Mouse (Mus musculus): ENCODE results near the gene Bcas3. TPM values are rescaled to one million over a fixed set of nuclear protein-coding genes. Genes with fewer than 3 reads are reported as not detected.

Gene Bcas3
- polyA plus RNA-seq, 2 experiments = 22.2 to 28.2 TPM

GRCm38 (mm10) chr11:85540989-85541388 lies 188.0 kb downstream of the Bcas3 start:
- no peak for DNase-seq (ENCODE audit: low spot score)
- H3K27me3 ChIP-seq (ENCODE audit: control insufficient read depth, insufficient read depth, low read length) = no peaks in the 10 kb centered on the region
- 76% methylated on average over 4 of the region's 4 CpGs for WGBS
- no peak overlapping the region for H3K4me3 ChIP-seq (replicated peaks; ENCODE audit: low read length)
- no peaks in the 10 kb centered on the region for H3K36me3 ChIP-seq (ENCODE audit: control insufficient read depth, insufficient read depth, low read length)
- no peak overlapping the region for H3K4me2 ChIP-seq (replicated peaks; ENCODE audit: low read depth, low read length, severe bottlenecking)
- H3K9ac ChIP-seq (ENCODE audit: low read depth, low read length, severe bottlenecking) = no peak overlapping the region
- H3K9me3 ChIP-seq (ENCODE audit: control insufficient read depth, low read length) = no peaks in the 10 kb centered on the region
- no peak for ATAC-seq (ENCODE audit: low FRiP score, low read depth)
- no peak for TF ChIP-seq POLR2A (IDR thresholded peaks at IDR 0.05; ENCODE audit: borderline replicate concordance, extremely low read depth, insufficient read depth, insufficient read length)
- no peak overlapping the region for H3K27ac ChIP-seq (replicated peaks; ENCODE audit: low read depth, low read length)
- no peaks in the 10 kb centered on the region for H3K4me1 ChIP-seq (ENCODE audit: control insufficient read depth, insufficient read depth, low read length)

- Histone ChIP-seq H3K4me1 (ENCODE audit: control insufficient read depth, insufficient read depth, low read length) (no peaks in the 10 kb centered on the region), H3K9ac (ENCODE audit: low read depth, low read length, severe bottlenecking) (no peak overlapping the region), H3K36me3 (ENCODE audit: control insufficient read depth, insufficient read depth, low read length) (no peaks in the 10 kb centered on the region), H3K4me2 (replicated peaks; ENCODE audit: low read depth, low read length, severe bottlenecking) (no peak overlapping the region), H3K27me3 (ENCODE audit: control insufficient read depth, insufficient read depth, low read length) (no peaks in the 10 kb centered on the region), H3K27ac (replicated peaks; ENCODE audit: low read depth, low read length) (no peak overlapping the region), H3K4me3 (replicated peaks; ENCODE audit: low read length) (no peak overlapping the region), H3K9me3 (ENCODE audit: control insufficient read depth, low read length) (no peaks in the 10 kb centered on the region)
- WGBS = 76% methylated on average over 4 of the region's 4 CpGs
- DNase-seq (ENCODE audit: low spot score) = no peak
- no peak for ATAC-seq (ENCODE audit: low FRiP score, low read depth)
- no peak for TF ChIP-seq POLR2A (IDR thresholded peaks at IDR 0.05; ENCODE audit: borderline replicate concordance, extremely low read depth, insufficient read depth, insufficient read length)
Measured at GRCm38 (mm10) chr11:85543311-85543710, 190.3 kb downstream of the Bcas3 start.

GRCm38 (mm10) chr11:85545602-85546001 lies 192.6 kb downstream of the Bcas3 start:
- Histone ChIP-seq H3K27me3 (ENCODE audit: control insufficient read depth, insufficient read depth, low read length) (no peaks in the 10 kb centered on the region), H3K4me3 (replicated peaks; ENCODE audit: low read length) (no peak overlapping the region), H3K36me3 (ENCODE audit: control insufficient read depth, insufficient read depth, low read length) (no peaks in the 10 kb centered on the region), H3K4me1 (ENCODE audit: control insufficient read depth, insufficient read depth, low read length) (no peaks in the 10 kb centered on the region), H3K4me2 (replicated peaks; ENCODE audit: low read depth, low read length, severe bottlenecking) (no peak overlapping the region), H3K9me3 (ENCODE audit: control insufficient read depth, low read length) (no peaks in the 10 kb centered on the region), H3K9ac (ENCODE audit: low read depth, low read length, severe bottlenecking) (no peak overlapping the region), H3K27ac (replicated peaks; ENCODE audit: low read depth, low read length) (no peak overlapping the region)
- TF ChIP-seq POLR2A (IDR thresholded peaks at IDR 0.05; ENCODE audit: borderline replicate concordance, extremely low read depth, insufficient read depth, insufficient read length) = no peak
- WGBS = 14% methylated on average over 5 of the region's 5 CpGs
- ATAC-seq (ENCODE audit: low FRiP score, low read depth) (no peak), DNase-seq (ENCODE audit: low spot score) (no peak)

- H3K27ac ChIP-seq (replicated peaks; ENCODE audit: low read depth, low read length) = no peak overlapping the region
- TF ChIP-seq POLR2A (IDR thresholded peaks at IDR 0.05; ENCODE audit: borderline replicate concordance, extremely low read depth, insufficient read depth, insufficient read length) = no peak
- no peak overlapping the region for H3K4me3 ChIP-seq (replicated peaks; ENCODE audit: low read length)
- H3K4me1 ChIP-seq (ENCODE audit: control insufficient read depth, insufficient read depth, low read length) = no peaks in the 10 kb centered on the region
- ATAC-seq (ENCODE audit: low FRiP score, low read depth) = no peak
- no peak overlapping the region for H3K4me2 ChIP-seq (replicated peaks; ENCODE audit: low read depth, low read length, severe bottlenecking)
- no peak for DNase-seq (ENCODE audit: low spot score)
- H3K9me3 ChIP-seq (ENCODE audit: control insufficient read depth, low read length) = no peaks in the 10 kb centered on the region
- H3K27me3 ChIP-seq (ENCODE audit: control insufficient read depth, insufficient read depth, low read length) = no peaks in the 10 kb centered on the region
- no peak overlapping the region for H3K9ac ChIP-seq (ENCODE audit: low read depth, low read length, severe bottlenecking)
- 54% methylated on average over 6 of the region's 6 CpGs for WGBS
- H3K36me3 ChIP-seq (ENCODE audit: control insufficient read depth, insufficient read depth, low read length) = no peaks in the 10 kb centered on the region
Measured at GRCm38 (mm10) chr11:85547966-85548365, 195.0 kb downstream of the Bcas3 start.

- Histone ChIP-seq H3K9me3 (ENCODE audit: control insufficient read depth, low read length) (no peaks in the 10 kb centered on the region), H3K9ac (ENCODE audit: low read depth, low read length, severe bottlenecking) (no peak overlapping the region), H3K4me3 (replicated peaks; ENCODE audit: low read length) (no peak overlapping the region), H3K4me1 (ENCODE audit: control insufficient read depth, insufficient read depth, low read length) (no peaks in the 10 kb centered on the region), H3K4me2 (replicated peaks; ENCODE audit: low read depth, low read length, severe bottlenecking) (no peak overlapping the region), H3K36me3 (ENCODE audit: control insufficient read depth, insufficient read depth, low read length) (no peaks in the 10 kb centered on the region), H3K27ac (replicated peaks; ENCODE audit: low read depth, low read length) (no peak overlapping the region), H3K27me3 (ENCODE audit: control insufficient read depth, insufficient read depth, low read length) (no peaks in the 10 kb centered on the region)
- TF ChIP-seq POLR2A (IDR thresholded peaks at IDR 0.05; ENCODE audit: borderline replicate concordance, extremely low read depth, insufficient read depth, insufficient read length) = no peak
- ATAC-seq (ENCODE audit: low FRiP score, low read depth) (no peak), DNase-seq (ENCODE audit: low spot score) (no peak)
- 75% methylated on average over 3 of the region's 3 CpGs for WGBS
Measured at GRCm38 (mm10) chr11:85549651-85550050, 196.7 kb downstream of the Bcas3 start.

GRCm38 (mm10) chr11:85555066-85555465 lies 202.1 kb downstream of the Bcas3 start:
- no peaks in the 10 kb centered on the region for H3K36me3 ChIP-seq (ENCODE audit: control insufficient read depth, insufficient read depth, low read length)
- 66% methylated on average over 1 of the region's 1 CpGs for WGBS
- H3K9me3 ChIP-seq (ENCODE audit: control insufficient read depth, low read length) = no peaks in the 10 kb centered on the region
- DNase-seq (ENCODE audit: low spot score) (no peak), ATAC-seq (ENCODE audit: low FRiP score, low read depth) (no peak)
- no peak overlapping the region for H3K9ac ChIP-seq (ENCODE audit: low read depth, low read length, severe bottlenecking)
- no peak for TF ChIP-seq POLR2A (IDR thresholded peaks at IDR 0.05; ENCODE audit: borderline replicate concordance, extremely low read depth, insufficient read depth, insufficient read length)
- no peaks in the 10 kb centered on the region for H3K4me1 ChIP-seq (ENCODE audit: control insufficient read depth, insufficient read depth, low read length)
- no peak overlapping the region for H3K4me2 ChIP-seq (replicated peaks; ENCODE audit: low read depth, low read length, severe bottlenecking)
- no peak overlapping the region for H3K27ac ChIP-seq (replicated peaks; ENCODE audit: low read depth, low read length)
- H3K27me3 ChIP-seq (ENCODE audit: control insufficient read depth, insufficient read depth, low read length) = no peaks in the 10 kb centered on the region
- no peak overlapping the region for H3K4me3 ChIP-seq (replicated peaks; ENCODE audit: low read length)
